Mouse (Mus musculus): ENCODE data around the gene Ppia.

- TF ChIP-seq POLR2A (IDR thresholded peaks at IDR 0.05; ENCODE audit: low read depth, low read length) (no peak), CTCF (conservative IDR thresholded peaks at IDR 0.05; ENCODE audit: insufficient read depth, insufficient read length, low read depth, low read length) (no peak)
Observed at GRCm38 (mm10) chr11:6395565-6395964, 19.7 kb upstream of the Ppia start.
